Mouse (Mus musculus) R1 (cell line): ENCODE results near the gene Cox10.

Experiments used
- DNase-seq: peaks from one replicate; pipeline ENCODE4 v3.0.0-alpha.2; 2018; ENCODE audit warnings: low read depth, low spot score

Cox10 gene

GRCm38 (mm10) chr11:63918321-63919105 lies 160.8 kb downstream of the Cox10 start:
- no peak for DNase-seq

GRCm38 (mm10) chr11:63917561-63917960 lies 161.7 kb downstream of the Cox10 start:
- DNase-seq = no peak

DNA sequence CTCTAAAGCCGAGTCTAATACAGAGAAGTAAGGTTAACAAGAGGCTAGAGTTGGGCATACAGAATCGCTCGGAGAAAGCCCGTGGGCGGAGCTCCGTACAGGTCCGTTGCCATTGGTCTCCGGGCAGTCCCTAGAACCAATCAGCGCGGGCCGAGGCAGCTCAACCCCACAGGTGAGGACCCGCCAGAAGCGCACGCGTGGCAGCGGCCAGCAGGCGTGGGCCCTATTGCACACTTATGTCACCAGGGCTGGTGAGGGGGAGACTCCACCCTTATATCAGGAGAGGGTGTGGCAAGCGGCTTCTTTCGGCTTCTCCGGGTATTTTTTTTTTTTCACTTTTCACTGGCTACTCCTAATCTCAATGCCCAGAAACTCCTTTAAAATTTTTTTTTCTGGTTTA lies 164.9 kb downstream of the Cox10 start:
- peak; percentile 82 for DNase-seq

GRCm38 (mm10) chr11:63913936-63914335 lies 165.3 kb downstream of the Cox10 start:
- no peak for DNase-seq
